Mouse (Mus musculus) heart, postnatal 0 days (tissue): Measurements from ENCODE around the gene Afg1l. TPM values are rescaled to one million over a fixed set of nuclear protein-coding genes. Genes with fewer than 3 reads are reported as not detected.

Source experiments
- ATAC-seq: fragments of 200-750 bp; cut with Nextera tagmentation; 2 replicates; pipeline ENCODE4 v1.8.0; 2017; ENCODE audit warnings: low read depth, moderate number of reproducible peaks, moderate library complexity; ENCODE audit not compliant: insufficient read depth
- DNase-seq: peaks from one replicate; pipeline ENCODE4 v3.0.0-alpha.2; 2016; ENCODE audit warnings: low spot score
- H3K27ac ChIP-seq: fragments of 300-500 bp; sonication (generic); 2 replicates; pipeline ENCODE4 v1.5.1; 2014; ENCODE audit warnings: low read depth, mild to moderate bottlenecking
- H3K27me3 ChIP-seq: fragments of 300-500 bp; sonication (generic); 2 replicates; pipeline ENCODE4 v1.6.1; 2014; ENCODE audit warnings: low read length, mixed read lengths; ENCODE audit not compliant: control insufficient read depth, insufficient read depth
- H3K36me3 ChIP-seq: fragments of 300-500 bp; sonication (generic); replicated peaks from 2 replicates; pipeline ENCODE4 v1.6.1; 2014; ENCODE audit warnings: low read length, mixed read lengths; ENCODE audit not compliant: control insufficient read depth, insufficient read depth
- H3K4me1 ChIP-seq: fragments of 300-500 bp; sonication (generic); 2 replicates; pipeline ENCODE4 v1.6.1; 2014; ENCODE audit warnings: antibody characterized with exemption; ENCODE audit not compliant: control insufficient read depth, insufficient read depth
- H3K4me2 ChIP-seq: fragments of 300-500 bp; sonication (generic); 2 replicates; pipeline ENCODE4 v1.6.1; 2014; ENCODE audit warnings: low read depth, mild to moderate bottlenecking, low read length, moderate library complexity
- H3K4me3 ChIP-seq: fragments of 300-500 bp; sonication (generic); 2 replicates; pipeline ENCODE4 v1.5.1; 2014; ENCODE audit warnings: low read depth, low read length
- H3K9ac ChIP-seq: fragments of 300-500 bp; sonication (generic); replicated peaks from 2 replicates; pipeline ENCODE4 v1.6.1; 2014; ENCODE audit warnings: low read depth, low read length, mixed read lengths
- H3K9me3 ChIP-seq: fragments of 300-500 bp; sonication (generic); replicated peaks from 2 replicates; pipeline ENCODE4 v1.6.1; 2016; ENCODE audit warnings: low read length; ENCODE audit not compliant: control insufficient read depth
- CTCF ChIP-seq: IDR thresholded peaks from 2 replicates; pipeline ENCODE4 v1.5.1; 2016; ENCODE audit warnings: antibody characterized with exemption, control low read depth, low read depth
- EP300 ChIP-seq: IDR thresholded peaks from 2 replicates; pipeline ENCODE4 v1.6.1; 2016; ENCODE audit warnings: antibody characterized with exemption, low read depth
- WGBS: fragments of 180-500 bp; shearing (Covaris S2); extraction: QIAGEN DNeasy Blood & Tissue Kit; methylation state at CpG from one replicate; pipeline ENCODE4 v1.1.7; 2014; 5-methylcytosine and 5-hydroxymethylcytosine counted together
- polyA plus RNA-seq: library from polyadenylated mRNA; unstranded; fragments of >200 nt; fragmentation: Nextera tagmentation; extraction: Ambion mirVana; gene quantifications from 2 replicates; pipeline ENCODE4 v1.2.1, GENCODE M21; 2015
- total RNA-seq: library from RNA; depleted of rRNA; stranded (reverse); fragments of >200 nt; gene quantifications from 2 replicates; pipeline ENCODE4 v1.2.3, GENCODE M21; 2014; ENCODE audit warnings: low replicate concordance

Afg1l gene
- total and polyA plus RNA-seq, 2 experiments from 2014 or later, result 21.8 to 24.7 TPM

- Histone ChIP-seq H3K36me3 (no peaks in the 10 kb centered on the region), H3K4me1 (0 out of 2 replicates have a peak, but pooled peaks cover 3% of the 10 kb centered on the region), H3K9me3 (0 out of 2 replicates have a peak, but pooled peaks cover 7% of the 10 kb centered on the region), H3K4me3 (no peak overlapping the region), H3K9ac (no peak overlapping the region), H3K27me3 (no peaks in the 10 kb centered on the region), H3K4me2 (no peak overlapping the region), H3K27ac (no peak overlapping the region)
- TF ChIP-seq CTCF, result peak; percentile 78
- no peak for TF ChIP-seq EP300
- peak; percentile 85 for DNase-seq
- ATAC-seq, result peak; percentile 64; the same call in 1 of the 2 replicates
- WGBS, result 0% methylated on average over 1 of the region's 1 CpGs
Measured at GRCm38 (mm10) chr10:42295028-42295427, 183.3 kb downstream of the Afg1l start.

GRCm38 (mm10) chr10:42294392-42294791, 184.0 kb downstream of the Afg1l start:
- WGBS, result 26% methylated on average over 2 of the region's 2 CpGs
- ATAC-seq (no peak), DNase-seq (no peak)
- Histone ChIP-seq H3K27me3 (no peaks in the 10 kb centered on the region), H3K4me1 (0 out of 2 replicates have a peak, but pooled peaks cover 3% of the 10 kb centered on the region), H3K9ac (no peak overlapping the region), H3K9me3 (0 out of 2 replicates have a peak, but pooled peaks cover 7% of the 10 kb centered on the region), H3K4me3 (no peak overlapping the region), H3K36me3 (no peaks in the 10 kb centered on the region), H3K27ac (no peak overlapping the region), H3K4me2 (no peak overlapping the region)
- TF ChIP-seq EP300 (no peak), CTCF (no peak)

- Histone ChIP-seq H3K9ac (no peak overlapping the region), H3K4me2 (no peak overlapping the region), H3K9me3 (0 out of 2 replicates have a peak, but pooled peaks cover 7% of the 10 kb centered on the region), H3K4me3 (no peak overlapping the region), H3K4me1 (0 out of 2 replicates have a peak, but pooled peaks cover 3% of the 10 kb centered on the region), H3K27ac (no peak overlapping the region), H3K36me3 (no peaks in the 10 kb centered on the region), H3K27me3 (no peaks in the 10 kb centered on the region)
- TF ChIP-seq CTCF (no peak), EP300 (no peak)
- WGBS, result 36% methylated on average over 4 of the region's 4 CpGs
- DNase-seq (no peak), ATAC-seq (no peak)
Measured at GRCm38 (mm10) chr10:42293877-42294276, 184.5 kb downstream of the Afg1l start.

DNA sequence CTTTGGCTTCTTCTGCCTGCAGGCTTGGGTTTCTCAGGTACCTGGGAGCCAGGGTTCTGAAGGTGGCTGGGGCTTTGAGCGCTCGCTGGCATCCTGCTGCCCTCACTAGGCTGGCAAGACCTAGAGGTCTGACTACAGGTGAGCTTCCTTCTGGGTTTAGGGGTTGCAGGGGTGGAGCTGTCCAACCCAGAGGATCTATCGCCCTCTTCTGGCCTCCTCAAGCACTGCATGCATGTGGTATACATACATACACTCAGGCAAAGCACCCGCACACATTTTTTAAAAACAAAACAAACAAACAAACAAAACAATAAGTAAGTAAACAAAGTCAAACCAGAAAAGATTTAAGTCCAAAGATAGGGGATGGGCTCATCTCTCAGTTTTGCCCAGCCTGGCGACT, 187.0 kb downstream of the Afg1l start:
- 62% methylated on average over 5 of the region's 5 CpGs for WGBS
- Histone ChIP-seq H3K9me3 (no peaks in the 10 kb centered on the region), H3K27me3 (no peaks in the 10 kb centered on the region), H3K4me2 (no peak overlapping the region), H3K27ac (no peak overlapping the region), H3K4me1 (0 out of 2 replicates have a peak, but pooled peaks cover 3% of the 10 kb centered on the region), H3K4me3 (no peak overlapping the region), H3K9ac (no peak overlapping the region), H3K36me3 (no peaks in the 10 kb centered on the region)
- DNase-seq, result peak; percentile 35
- TF ChIP-seq CTCF, result peak; percentile 67
- TF ChIP-seq EP300, result no peak
- no peak for ATAC-seq

GRCm38 (mm10) chr10:42287666-42288065, 190.7 kb downstream of the Afg1l start:
- no peak overlapping the region for H3K4me2 ChIP-seq
- ATAC-seq (no peak), DNase-seq (no peak)
- H3K4me3 ChIP-seq, result no peak overlapping the region
- no peak overlapping the region for H3K9ac ChIP-seq
- no peaks in the 10 kb centered on the region for H3K4me1 ChIP-seq
- no peaks in the 10 kb centered on the region for H3K9me3 ChIP-seq
- no peak overlapping the region for H3K27ac ChIP-seq
- no peaks in the 10 kb centered on the region for H3K36me3 ChIP-seq
- no peaks in the 10 kb centered on the region for H3K27me3 ChIP-seq
- TF ChIP-seq CTCF, result no peak
- no peak for TF ChIP-seq EP300
- 83% methylated on average over 1 of the region's 1 CpGs for WGBS

GRCm38 (mm10) chr10:42278307-42278850, 200.0 kb downstream of the Afg1l start:
- Histone ChIP-seq H3K4me2 (peak overlapping the region; percentile 96), H3K36me3 (no peaks in the 10 kb centered on the region), H3K4me1 (peaks cover 19% of the 10 kb centered on the region), H3K9me3 (no peaks in the 10 kb centered on the region), H3K4me3 (peak overlapping the region; percentile 65), H3K9ac (peak overlapping the region; percentile 58), H3K27me3 (no peaks in the 10 kb centered on the region), H3K27ac (peak overlapping the region; percentile 98)
- 2% methylated on average over 33 of the region's 38 CpGs for WGBS
- DNase-seq (peak; percentile 5), ATAC-seq (no peak)
- TF ChIP-seq CTCF, result no peak
